Mouse (Mus musculus) heart, adult 2 months (tissue): ENCODE results near the gene Tfap2c. TPM values are rescaled to one million over a fixed set of nuclear protein-coding genes. Genes with fewer than 3 reads are reported as not detected.

Experiments used
- DNase-seq, 2 experiments: peaks; one replicate each; pipeline ENCODE4 v3.0.0; 2021
- H3K27ac ChIP-seq: fragments of 200-600 bp; 2 replicates; pipeline ENCODE4 v1.8.1; 2022
- H3K27me3 ChIP-seq: fragments of 200-500 bp; 2 replicates; pipeline ENCODE4 v1.6.1; 2012; ENCODE audit warnings: mild to moderate bottlenecking, low read length, inconsistent platforms, mixed read lengths; ENCODE audit not compliant: control insufficient read depth, insufficient read depth
- H3K36me3 ChIP-seq: fragments of 200-500 bp; 2 replicates; pipeline ENCODE4 v1.6.1; 2012; ENCODE audit warnings: low read length, inconsistent platforms; ENCODE audit not compliant: control insufficient read depth, insufficient read depth
- H3K4me1 ChIP-seq: fragments of 200-500 bp; 2 replicates; pipeline ENCODE4 v1.6.1; 2011; ENCODE audit warnings: low read length; ENCODE audit not compliant: control insufficient read depth, insufficient read depth
- H3K4me3 ChIP-seq: fragments of 200-600 bp; 2 replicates; pipeline ENCODE4 v1.8.1; 2022
- H3K79me2 ChIP-seq: fragments of 200-500 bp; replicated peaks from 2 replicates; pipeline ENCODE4 v1.6.1; 2012; ENCODE audit warnings: mild to moderate bottlenecking, inconsistent platforms, low read length, moderate library complexity, mixed read lengths; ENCODE audit not compliant: control insufficient read depth, insufficient read depth
- H3K9ac ChIP-seq: fragments of 200-500 bp; 2 replicates; pipeline ENCODE4 v1.6.1; 2012; ENCODE audit warnings: low read depth, mild to moderate bottlenecking, control low read depth, inconsistent platforms, low read length, mixed read lengths
- CTCF ChIP-seq: fragments of 200-600 bp; IDR thresholded peaks from 2 replicates; pipeline ENCODE4 v1.8.1; 2022; ENCODE audit warnings: antibody characterized with exemption, mild to moderate bottlenecking, moderate library complexity
- EP300 ChIP-seq: fragments of 200-500 bp; IDR thresholded peaks from 2 replicates; pipeline ENCODE4 v1.6.1; 2011; ENCODE audit warnings: low read depth, low read length, control low read depth; ENCODE audit not compliant: insufficient read depth
- POLR2A ChIP-seq: fragments of 200-500 bp; IDR thresholded peaks from 2 replicates; pipeline ENCODE4 v1.6.1; 2011; ENCODE audit warnings: mild to moderate bottlenecking, low read depth, low read length, control low read depth; ENCODE audit not compliant: insufficient read depth
- WGBS: fragments of 180-500 bp; shearing (Covaris S2); methylation state at CpG from one replicate; pipeline ENCODE4 v1.1.7; 2018; 5-methylcytosine and 5-hydroxymethylcytosine counted together
- intact Hi-C: fragments of 180-260 bp; cut with DNase I; formaldehyde crosslinking; loops from one replicate; pipeline ENCODE4 v1.15.1; 2025
- polyA plus RNA-seq: library from polyadenylated mRNA; depleted of rRNA; stranded (reverse); fragments of >200 nt; gene quantifications from 2 replicates; pipeline ENCODE4 v1.2.3, GENCODE M21; 2012; rRNA removed
- total RNA-seq, 2 experiments: library from RNA; stranded (reverse); gene quantifications; 2 replicates each; pipeline ENCODE4 v1.2.3; 2021

Gene Tfap2c
- total and polyA plus RNA-seq, 3 experiments = not detected

DNA sequence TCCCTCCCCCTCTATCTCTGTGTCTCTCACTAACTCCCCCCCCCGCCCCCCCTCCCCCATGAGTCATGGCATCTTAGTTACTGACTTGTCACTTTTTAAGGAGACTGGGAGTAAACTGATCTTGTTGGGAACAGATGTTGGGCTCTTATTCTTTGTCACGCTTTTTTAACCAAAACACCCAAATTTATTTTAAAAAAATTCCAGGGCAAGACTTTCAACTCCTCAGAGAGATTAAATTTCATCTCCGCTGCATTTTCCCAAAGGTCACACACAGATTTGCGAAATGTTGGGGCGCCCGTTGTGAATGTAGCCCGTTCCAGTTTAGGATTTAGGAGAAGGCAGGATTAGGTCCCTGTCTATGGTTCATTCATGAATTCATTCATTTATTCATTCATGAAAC lies 47.7 kb downstream of the Tfap2c start:
- intact Hi-C loops = no loop called here
- H3K36me3 ChIP-seq = no peaks in the 10 kb centered on the region
- no peaks in the 10 kb centered on the region for H3K79me2 ChIP-seq
- no peaks in the 10 kb centered on the region for H3K27me3 ChIP-seq
- no peaks in the 10 kb centered on the region for H3K4me1 ChIP-seq
- WGBS = 78% methylated on average over 7 of the region's 7 CpGs
- DNase-seq = no peak
- H3K27ac ChIP-seq = no peak overlapping the region
- no peak overlapping the region for H3K9ac ChIP-seq
- no peak overlapping the region for H3K4me3 ChIP-seq
- TF ChIP-seq EP300 = no peak

DNA sequence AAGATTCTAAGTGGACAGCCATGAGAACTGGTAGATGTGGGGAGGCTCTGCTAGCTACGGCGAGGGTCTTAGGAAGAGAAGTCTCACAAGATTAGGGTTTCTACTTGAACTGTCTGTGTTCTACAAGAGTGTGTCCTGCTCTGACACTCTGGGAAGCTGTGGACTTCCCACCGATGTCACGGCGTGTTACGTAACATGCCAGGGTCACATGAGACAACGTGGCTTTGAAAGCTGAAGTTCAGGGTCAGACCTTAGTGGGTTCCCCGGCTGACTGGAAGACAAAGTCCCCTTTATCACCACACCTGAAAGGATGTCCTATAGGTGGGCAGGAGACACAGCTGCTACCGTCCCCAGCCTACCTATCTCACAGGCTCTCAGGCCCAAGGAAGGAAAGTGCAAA lies 48.5 kb downstream of the Tfap2c start:
- TF ChIP-seq POLR2A (no peak), EP300 (no peak), CTCF (no peak)
- no peaks in the 10 kb centered on the region for H3K79me2 ChIP-seq
- no peaks in the 10 kb centered on the region for H3K36me3 ChIP-seq
- H3K9ac ChIP-seq = no peak overlapping the region
- intact Hi-C loops = no loop called here
- H3K4me3 ChIP-seq = no peak overlapping the region
- DNase-seq = no peak
- 79% methylated on average over 9 of the region's 9 CpGs for WGBS
- no peak overlapping the region for H3K27ac ChIP-seq
- H3K27me3 ChIP-seq = no peaks in the 10 kb centered on the region
- H3K4me1 ChIP-seq = no peaks in the 10 kb centered on the region

DNA sequence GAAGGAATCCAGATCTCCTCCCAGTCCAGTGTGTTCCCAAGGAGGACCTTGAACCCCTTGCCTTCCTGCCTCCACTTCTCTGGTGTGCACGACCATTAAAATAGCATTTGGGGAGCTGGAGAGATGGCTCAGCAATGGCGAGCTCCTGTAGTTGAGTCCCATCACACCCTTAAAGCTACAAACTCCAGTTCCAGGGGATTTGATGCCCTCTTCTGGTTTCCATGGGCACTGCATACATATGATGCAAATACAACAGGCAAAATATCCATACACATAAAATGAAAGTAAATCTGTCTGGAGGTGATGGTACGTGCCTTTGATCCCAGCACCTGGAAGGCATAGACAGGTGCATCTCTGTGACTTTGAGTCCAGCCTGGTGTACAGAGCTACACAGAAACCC lies 55.2 kb downstream of the Tfap2c start:
- Histone ChIP-seq H3K27ac (no peak overlapping the region), H3K27me3 (no peaks in the 10 kb centered on the region), H3K36me3 (no peaks in the 10 kb centered on the region), H3K79me2 (no peaks in the 10 kb centered on the region), H3K4me1 (no peaks in the 10 kb centered on the region), H3K9ac (no peak overlapping the region), H3K4me3 (no peak overlapping the region)
- no peak for TF ChIP-seq POLR2A
- intact Hi-C loops = no loop called here
- no peak for DNase-seq
- WGBS = 89% methylated on average over 3 of the region's 3 CpGs

DNA sequence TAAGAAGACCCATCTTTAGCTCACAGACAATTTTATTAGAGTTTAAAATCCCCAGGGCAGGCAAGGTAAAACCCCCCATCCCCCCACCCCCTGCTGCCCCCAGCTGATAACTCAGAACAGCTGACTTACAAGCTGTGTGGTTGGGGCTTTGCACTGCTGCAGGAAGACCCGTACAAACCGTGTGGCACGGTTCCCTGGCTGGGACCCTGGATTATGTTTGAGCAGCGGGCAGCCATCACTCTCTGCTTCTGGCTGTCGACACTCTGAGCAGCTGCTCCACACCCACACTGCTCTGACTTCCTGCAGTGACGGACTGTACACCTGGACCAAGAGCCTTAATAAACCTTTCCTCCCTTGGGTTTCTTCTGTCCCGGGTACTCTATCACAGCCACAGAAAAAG lies 56.2 kb downstream of the Tfap2c start:
- Histone ChIP-seq H3K79me2 (no peaks in the 10 kb centered on the region), H3K36me3 (no peaks in the 10 kb centered on the region), H3K4me3 (no peak overlapping the region), H3K27me3 (no peaks in the 10 kb centered on the region), H3K27ac (no peak overlapping the region), H3K9ac (no peak overlapping the region), H3K4me1 (no peaks in the 10 kb centered on the region)
- intact Hi-C loops = no loop called here
- TF ChIP-seq POLR2A = no peak
- no peak for TF ChIP-seq CTCF
- TF ChIP-seq EP300 = no peak
- WGBS = 29% methylated on average over 7 of the region's 7 CpGs
- no peak for DNase-seq

DNA sequence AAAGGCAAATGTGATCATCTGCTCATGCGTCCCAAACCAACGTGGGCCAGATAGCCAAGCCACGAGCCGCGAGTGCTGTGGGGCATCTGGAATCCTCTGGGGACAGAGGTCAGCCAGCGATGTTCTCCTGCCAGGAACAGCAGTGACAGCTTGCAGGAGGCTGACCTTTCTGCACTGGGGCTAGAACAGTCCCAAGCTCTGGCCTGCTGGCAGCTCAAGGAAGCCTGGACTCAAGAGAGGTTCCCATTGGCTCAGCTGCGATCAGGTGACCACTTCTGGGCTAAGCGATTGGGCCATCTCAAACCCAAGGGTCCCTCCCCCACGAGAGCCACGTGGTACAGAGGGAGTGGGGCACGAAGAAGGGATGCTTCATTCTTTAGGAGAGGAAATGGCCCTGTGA lies 58.3 kb downstream of the Tfap2c start:
- H3K27me3 ChIP-seq = no peaks in the 10 kb centered on the region
- intact Hi-C loops = no loop called here
- H3K27ac ChIP-seq = no peak overlapping the region
- no peak overlapping the region for H3K9ac ChIP-seq
- H3K4me3 ChIP-seq = no peak overlapping the region
- DNase-seq = no peak
- no peaks in the 10 kb centered on the region for H3K79me2 ChIP-seq
- no peaks in the 10 kb centered on the region for H3K36me3 ChIP-seq
- TF ChIP-seq POLR2A (no peak), EP300 (no peak), CTCF (no peak)
- 57% methylated on average over 11 of the region's 11 CpGs for whole genome bisulfite sequencing
- no peaks in the 10 kb centered on the region for H3K4me1 ChIP-seq

Other genes with a start within 250 kb of the Tfap2c start
- gene Fam210b, start 204.0 kb upstream of the Tfap2c start, total RNA-seq = 1 to 10 TPM; 5.4 to 6.1 TPM
- 6.4 and 9.4 TPM in 2 replicates for gene Fam210b, start 204.0 kb upstream of the Tfap2c start, polyA plus RNA-seq
- under 1 TPM; 0.42 to 0.45 TPM for gene Aurka, start 179.1 kb upstream of the Tfap2c start, total RNA-seq
- gene Aurka, start 179.1 kb upstream of the Tfap2c start, polyA plus RNA-seq = 0.53 and 1.4 TPM in 2 replicates
- 10 to 100 TPM; 16.3 TPM for gene Cstf1, start 178.9 kb upstream of the Tfap2c start, total RNA-seq
- gene Cstf1, start 178.9 kb upstream of the Tfap2c start, polyA plus RNA-seq = 19.3 and 23.5 TPM in 2 replicates
- gene Cass4, start 155.8 kb upstream of the Tfap2c start, total RNA-seq = under 1 TPM; 0.36 to 0.57 TPM
- gene Cass4, start 155.8 kb upstream of the Tfap2c start, polyA plus RNA-seq = 0.38 and 0.39 TPM in 2 replicates
- 10 to 100 TPM; 27.2 to 28.6 TPM for gene Rtf2, start 109.0 kb upstream of the Tfap2c start, total RNA-seq
- 22.3 and 30.6 TPM in 2 replicates for gene Rtf2, start 109.0 kb upstream of the Tfap2c start, polyA plus RNA-seq
- not detected for gene Gcnt7, start 91.0 kb upstream of the Tfap2c start, total RNA-seq
- not detected in 2 replicates for gene Gcnt7, start 91.0 kb upstream of the Tfap2c start, polyA plus RNA-seq
- gene Fam209, start 77.1 kb upstream of the Tfap2c start, total RNA-seq = not detected
- not detected in 2 replicates for gene Fam209, start 77.1 kb upstream of the Tfap2c start, polyA plus RNA-seq